Mouse (Mus musculus) embryo, embryonic 10 days (tissue): ENCODE results near the gene Cbx8.

Experiments
- DNase-seq: peaks from one replicate; pipeline ENCODE4 v3.0.0-alpha.2; 2015; ENCODE audit warnings: low spot score

The Cbx8 gene

GRCm38 (mm10) chr11:119050361-119050760 lies 9.6 kb upstream of the Cbx8 start:
- DNase-seq, result no peak

DNA sequence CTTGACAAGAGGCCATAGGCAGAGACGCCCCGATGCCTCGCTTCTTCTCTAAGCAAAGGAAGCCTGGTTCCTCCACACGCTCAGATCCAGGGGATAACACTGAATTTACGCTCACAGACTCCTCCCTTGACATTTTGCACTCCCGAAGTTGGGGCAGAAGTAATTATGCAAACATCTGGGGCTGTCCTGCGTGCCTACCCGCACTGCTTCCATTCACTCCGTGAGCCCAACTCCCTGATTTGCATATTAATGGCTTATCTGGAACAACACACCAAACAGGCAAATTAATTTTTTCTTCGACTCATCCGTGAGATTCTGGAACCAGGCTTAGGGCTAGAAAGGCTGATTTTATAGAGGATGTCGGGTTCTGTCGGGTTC lies 7.4 kb upstream of the Cbx8 start:
- no peak for DNase-seq

GRCm38 (mm10) chr11:119047261-119048132 lies 6.7 kb upstream of the Cbx8 start:
- peak; percentile 71 for DNase-seq

- DNase-seq, result peak; percentile 87
These were observed 6.0 kb upstream of the Cbx8 start for GRCm38 (mm10) chr11:119046601-119047245.

DNA sequence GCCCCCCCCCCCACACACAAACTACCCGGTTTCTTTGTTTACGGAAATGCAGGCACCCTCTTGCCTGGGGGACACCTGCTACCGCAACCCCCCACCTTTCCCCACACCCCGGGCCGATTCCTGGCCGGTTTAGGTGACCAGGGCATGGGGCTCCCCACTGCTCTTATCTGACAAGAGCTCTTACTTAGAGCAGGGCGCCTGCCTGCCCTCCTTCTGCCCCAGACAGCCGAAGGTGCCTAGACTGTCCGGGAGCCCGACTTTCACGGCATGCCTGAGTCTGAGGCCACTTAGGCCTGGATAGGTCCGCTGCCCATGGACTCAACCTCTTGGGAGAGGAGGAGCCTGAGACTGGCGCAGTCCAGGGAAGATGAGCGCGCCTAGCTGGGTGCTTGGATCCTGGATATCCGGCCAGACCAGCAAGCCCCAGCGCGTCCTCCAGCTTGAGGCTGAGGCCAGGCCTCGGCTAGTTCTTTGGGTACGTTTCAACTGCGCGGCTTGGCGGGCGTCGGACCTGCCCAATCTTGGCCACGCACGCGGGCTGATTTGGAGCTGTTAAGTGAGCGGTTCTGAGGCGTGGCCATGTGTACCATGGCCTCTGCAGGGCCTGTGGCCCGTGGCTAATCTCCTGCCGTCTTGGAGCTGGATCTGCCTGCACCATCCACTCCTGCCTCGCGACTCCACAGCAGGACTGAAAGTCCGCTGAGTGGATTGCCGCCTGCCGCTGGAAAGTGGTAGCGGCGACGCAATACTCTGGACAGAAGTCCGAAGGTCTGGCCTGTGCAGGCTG lies 4.0 kb upstream of the Cbx8 start:
- peak; percentile 58 for DNase-seq

- DNase-seq, result peak; percentile 78
These were observed 3.2 kb upstream of the Cbx8 start for GRCm38 (mm10) chr11:119043761-119044550.

DNA sequence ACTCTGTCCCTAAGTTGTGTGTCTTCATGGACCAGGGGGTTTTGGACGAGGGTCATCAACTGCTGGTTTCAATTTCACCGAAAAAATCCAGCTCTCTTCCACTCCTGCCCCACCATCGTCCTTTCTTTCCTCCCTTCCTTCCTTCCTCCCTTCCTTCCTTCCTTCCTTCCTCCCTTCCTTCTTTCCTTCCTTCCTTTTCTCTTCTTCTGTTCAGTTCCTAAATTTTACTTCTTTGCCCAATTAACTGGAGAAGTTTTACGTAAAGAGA lies 2.4 kb upstream of the Cbx8 start:
- no peak for DNase-seq

- no peak for DNase-seq
These were observed 1.9 kb upstream of the Cbx8 start for GRCm38 (mm10) chr11:119042466-119043272.

DNA sequence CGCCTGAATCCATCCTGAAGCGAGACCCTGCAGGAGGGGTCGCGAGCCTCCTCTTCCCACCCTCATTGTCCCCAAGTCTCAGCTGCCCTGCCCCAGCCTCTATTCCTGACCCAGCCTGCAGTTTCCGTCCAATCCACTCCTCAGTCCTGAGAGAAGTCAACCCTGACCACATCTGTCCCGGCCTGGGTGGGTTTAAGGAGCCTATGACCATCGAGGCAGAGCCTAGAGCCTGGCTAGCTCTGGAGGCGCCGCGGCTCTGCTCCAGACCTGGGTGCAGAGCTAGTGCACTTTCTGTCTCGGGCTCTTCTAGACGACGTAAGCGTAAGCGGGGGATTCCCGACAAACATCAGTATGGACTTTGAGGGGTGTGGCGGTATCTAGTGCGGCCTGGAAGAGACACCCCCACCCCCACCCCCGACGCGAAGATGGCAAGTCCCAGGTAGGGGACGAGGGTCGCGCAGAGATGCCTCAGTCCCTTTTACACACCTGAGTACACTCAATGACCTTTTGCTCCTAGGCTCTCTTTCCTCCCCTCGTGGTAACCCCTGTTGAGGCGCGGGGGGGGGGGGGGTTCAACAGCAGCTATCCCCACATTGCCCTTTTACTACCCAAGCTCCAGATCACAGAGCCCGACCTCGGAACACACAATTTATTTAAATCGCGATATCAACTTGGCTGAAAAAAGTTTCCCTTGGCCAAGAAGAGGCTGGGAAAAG lies 1.1 kb upstream of the Cbx8 start:
- DNase-seq, result no peak

- DNase-seq, result peak; percentile 84
These were observed 552 bp upstream of the Cbx8 start for GRCm38 (mm10) chr11:119041325-119041716.

DNA sequence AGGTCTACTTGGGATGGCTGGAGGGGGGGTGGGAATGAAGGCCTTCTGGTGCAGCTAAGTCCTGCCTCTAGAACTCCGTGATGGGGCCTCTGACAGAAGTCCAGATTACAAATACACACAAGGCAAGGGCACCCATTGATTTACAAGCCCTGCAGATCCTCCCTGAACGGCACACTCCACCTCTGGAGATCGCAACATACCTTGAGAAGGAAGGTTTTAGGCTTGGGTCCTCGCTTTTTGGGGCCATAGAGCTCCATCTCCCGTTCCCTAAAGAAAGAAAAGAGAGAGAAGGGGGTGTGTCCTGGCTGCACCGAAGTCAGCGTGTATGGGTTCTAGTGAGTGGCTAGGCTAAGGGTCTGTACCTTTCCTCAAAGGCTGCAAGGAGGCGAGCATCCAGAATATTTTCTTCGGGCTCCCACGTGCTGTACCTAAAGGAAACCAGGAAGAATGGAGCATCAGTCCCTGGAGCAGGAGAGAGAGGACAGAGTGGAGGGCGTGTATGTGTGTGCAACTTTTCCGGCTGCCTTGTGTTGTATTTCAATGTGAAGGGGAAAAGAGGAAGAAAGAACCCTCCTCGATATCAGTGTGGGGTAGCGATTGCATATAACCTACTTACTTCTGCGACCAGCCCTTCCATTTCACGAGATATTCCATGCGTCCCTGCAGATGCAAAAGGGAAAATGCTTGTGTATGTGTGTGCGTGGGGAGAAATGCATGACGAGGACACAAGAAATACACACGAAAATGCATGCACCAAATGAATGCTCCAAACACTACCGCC lies 847 bp downstream of the Cbx8 start:
- DNase-seq, result no peak

DNA sequence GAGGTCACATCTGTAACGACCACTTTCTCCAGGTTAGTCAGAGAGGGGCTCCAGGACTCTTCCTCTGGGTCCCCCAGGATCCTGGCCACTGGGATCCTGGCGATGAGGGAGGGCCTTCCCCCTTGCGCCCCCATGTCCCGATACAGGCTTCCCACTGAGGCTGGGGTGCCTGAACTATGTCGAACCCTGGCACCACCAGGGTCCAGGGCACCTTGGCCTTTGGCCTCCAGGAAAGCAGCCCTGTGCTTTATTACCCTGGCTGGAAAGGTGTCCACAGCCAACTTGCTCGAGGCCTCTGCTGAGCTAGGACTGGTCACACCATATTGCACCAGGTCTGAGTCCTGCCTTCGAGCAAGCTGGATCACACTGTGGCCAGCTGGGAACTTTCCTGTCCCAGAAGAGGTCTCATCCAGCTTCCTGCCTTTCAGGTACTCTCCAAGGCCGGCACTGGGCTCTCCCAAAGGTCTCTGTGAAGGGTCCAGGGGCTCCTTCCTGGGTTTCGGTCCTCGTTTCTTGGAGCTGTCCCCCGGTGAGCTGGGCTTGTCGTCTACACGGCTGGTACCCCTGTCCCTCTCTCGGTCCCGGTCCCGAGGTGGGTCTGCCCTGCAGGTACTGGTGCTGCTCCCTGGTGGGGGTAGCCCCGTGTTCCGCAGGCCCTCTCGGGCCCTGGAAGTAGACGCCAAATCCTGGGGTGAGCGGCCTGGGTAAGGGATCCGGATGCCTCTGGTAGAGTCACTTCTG lies 1.9 kb downstream of the Cbx8 start:
- no peak for DNase-seq

DNA sequence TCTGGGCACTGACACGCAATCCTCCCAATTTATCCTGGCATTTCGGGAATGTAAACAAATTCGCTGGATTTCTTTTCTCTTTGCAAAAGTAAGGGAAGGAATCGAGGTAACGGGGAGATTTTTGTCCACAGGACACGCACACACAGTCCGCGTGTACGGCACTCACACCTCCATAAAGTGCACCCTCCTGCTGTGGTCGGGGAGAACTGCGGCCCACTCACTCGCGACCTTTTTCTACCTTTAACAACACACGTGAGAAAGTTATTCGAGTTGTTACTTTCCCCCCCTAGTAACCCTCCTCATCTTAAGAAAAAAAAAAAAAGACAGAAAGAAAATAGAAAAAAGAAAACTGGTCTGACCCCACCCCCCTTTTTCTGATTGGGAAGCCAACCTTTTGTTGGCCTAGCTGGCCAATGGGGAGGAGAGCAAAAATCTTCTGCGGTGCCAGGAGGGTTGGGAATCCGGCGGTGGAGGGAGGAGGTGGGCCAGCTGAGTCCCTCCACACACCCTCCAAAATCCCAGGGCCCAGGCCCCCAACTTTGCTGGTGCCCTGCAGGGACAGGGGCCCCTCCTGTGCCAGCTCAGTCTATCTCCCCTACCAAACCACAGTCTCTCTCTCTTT lies 2.9 kb downstream of the Cbx8 start:
- peak; percentile 64 for DNase-seq

GRCm38 (mm10) chr11:119036934-119037779 lies 3.6 kb downstream of the Cbx8 start:
- peak; percentile 69 for DNase-seq

- no peak for DNase-seq
These were observed 4.3 kb downstream of the Cbx8 start for GRCm38 (mm10) chr11:119036447-119036846.

DNA sequence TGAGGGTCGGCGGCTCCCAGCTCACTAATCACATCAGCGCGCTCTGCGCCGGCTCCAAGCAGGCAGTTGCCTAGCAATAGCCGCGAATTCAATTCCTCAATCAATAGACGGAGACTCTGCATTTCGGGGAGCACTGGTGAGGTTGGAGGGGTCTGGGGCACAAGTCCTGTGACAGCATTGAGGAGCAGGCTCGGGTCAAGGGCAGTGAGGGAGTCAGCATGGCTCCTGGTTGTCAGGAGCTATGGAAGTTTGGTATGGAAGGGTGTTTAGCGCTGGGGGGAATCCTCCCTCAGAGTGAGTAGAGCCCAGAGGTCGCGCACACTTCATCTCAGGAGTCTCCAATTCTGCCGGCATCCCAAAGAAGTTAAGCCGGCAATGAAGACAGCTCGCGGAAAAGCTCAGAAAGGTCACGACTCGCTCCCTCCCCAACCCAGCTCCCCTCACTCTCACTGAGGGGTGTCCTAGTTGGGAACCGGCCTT lies 5.0 kb downstream of the Cbx8 start:
- DNase-seq, result peak; percentile 69

DNA sequence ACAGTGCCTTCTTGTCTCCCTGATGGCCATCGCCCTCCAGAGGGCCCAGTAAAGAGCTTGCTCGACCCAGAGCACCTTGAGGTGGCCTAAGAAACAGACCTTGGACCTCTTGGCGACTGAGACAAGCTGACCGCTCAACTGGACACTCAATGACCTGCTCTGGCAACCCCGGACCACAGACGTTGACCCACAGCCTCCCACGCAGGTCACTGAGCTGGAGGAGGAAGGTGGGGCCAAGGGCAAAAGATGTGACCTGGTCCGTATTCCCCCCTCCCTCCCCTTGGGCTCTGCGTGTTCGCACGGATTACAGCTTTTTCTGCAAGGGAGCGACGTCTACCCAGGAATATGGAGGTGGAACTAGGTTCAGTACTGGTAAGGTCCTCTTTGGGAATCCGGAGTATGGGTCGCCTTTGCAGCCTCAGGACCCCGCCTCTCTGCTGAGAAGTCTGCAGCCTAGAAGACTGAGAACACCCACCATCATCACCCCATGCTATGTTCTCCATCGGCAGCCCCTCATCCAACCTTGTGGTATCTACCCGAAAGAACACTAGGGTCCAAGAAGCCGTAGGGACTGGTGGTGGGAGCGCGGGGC lies 5.6 kb downstream of the Cbx8 start:
- DNase-seq, result no peak
